Mouse (Mus musculus): ENCODE measurements around the gene Kctd17. TPM values are rescaled to one million over a fixed set of nuclear protein-coding genes. Genes with fewer than 3 reads are reported as not detected.

Kctd17 gene
- polyA plus RNA-seq, 1 experiment from 2014 or later = 41.5 TPM

GRCm38 (mm10) chr15:78438505-78438904 lies 10.1 kb downstream of the Kctd17 start:
- H3K4me1 ChIP-seq (ENCODE audit: insufficient read depth, low read length) = peaks cover 34% of the 10 kb centered on the region
- H3K36me3 ChIP-seq (ENCODE audit: insufficient read depth, low read length) = peaks cover 8% of the 10 kb centered on the region; the same call in 1 of the 2 replicates
- H3K9me3 ChIP-seq (ENCODE audit: low read length) = no peaks in the 10 kb centered on the region
- no peak overlapping the region for H3K27ac ChIP-seq (ENCODE audit: low read length)
- H3K27me3 ChIP-seq (ENCODE audit: insufficient read depth, low read length) = no peaks in the 10 kb centered on the region
- WGBS = 47% methylated on average over 8 of the region's 8 CpGs
- no peak overlapping the region for H3K4me3 ChIP-seq (ENCODE audit: low read length)
- no peak overlapping the region for H3K4me2 ChIP-seq (replicated peaks; ENCODE audit: low read depth, low read length)
- H3K9ac ChIP-seq (replicated peaks; ENCODE audit: low read length) = no peak overlapping the region
- no peak for ATAC-seq (ENCODE audit: low FRiP score, low TSS enrichment)

- Histone ChIP-seq H3K4me2 (replicated peaks; ENCODE audit: low read depth, low read length) (no peak overlapping the region), H3K9me3 (ENCODE audit: low read length) (no peaks in the 10 kb centered on the region), H3K4me3 (ENCODE audit: low read length) (no peak overlapping the region), H3K4me1 (ENCODE audit: insufficient read depth, low read length) (peaks cover 39% of the 10 kb centered on the region), H3K27ac (ENCODE audit: low read length) (no peak overlapping the region), H3K36me3 (ENCODE audit: insufficient read depth, low read length) (peaks cover 7% of the 10 kb centered on the region; the same call in 1 of the 2 replicates), H3K9ac (replicated peaks; ENCODE audit: low read length) (no peak overlapping the region), H3K27me3 (ENCODE audit: insufficient read depth, low read length) (no peaks in the 10 kb centered on the region)
- WGBS = 79% methylated on average over 9 of the region's 9 CpGs
- no peak for ATAC-seq (ENCODE audit: low FRiP score, low TSS enrichment)
Observed at GRCm38 (mm10) chr15:78438973-78439372, 10.6 kb downstream of the Kctd17 start.

GRCm38 (mm10) chr15:78442231-78442630 lies 13.9 kb downstream of the Kctd17 start:
- no peak for ATAC-seq (ENCODE audit: low FRiP score, low TSS enrichment)
- WGBS = 91% methylated on average over 19 of the region's 19 CpGs

GRCm38 (mm10) chr15:78443857-78444256 lies 15.5 kb downstream of the Kctd17 start:
- ATAC-seq (ENCODE audit: low FRiP score, low TSS enrichment) = no peak

More at GRCm38 (mm10) chr15:78442231-78442630, 13.9 kb downstream of the Kctd17 start:
- H3K27ac ChIP-seq (ENCODE audit: low read length) = no peak overlapping the region
- peaks cover 18% of the 10 kb centered on the region for H3K4me1 ChIP-seq (ENCODE audit: insufficient read depth, low read length)
- H3K36me3 ChIP-seq (ENCODE audit: insufficient read depth, low read length) = no peaks in the 10 kb centered on the region
- no peaks in the 10 kb centered on the region for H3K9me3 ChIP-seq (ENCODE audit: low read length)
- H3K4me3 ChIP-seq (ENCODE audit: low read length) = no peak overlapping the region
- no peak overlapping the region for H3K9ac ChIP-seq (replicated peaks; ENCODE audit: low read length)
- no peak overlapping the region for H3K4me2 ChIP-seq (replicated peaks; ENCODE audit: low read depth, low read length)
- H3K27me3 ChIP-seq (ENCODE audit: insufficient read depth, low read length) = no peaks in the 10 kb centered on the region

GRCm38 (mm10) chr15:78447121-78447520 lies 18.8 kb downstream of the Kctd17 start:
- Histone ChIP-seq H3K9me3 (ENCODE audit: low read length) (no peaks in the 10 kb centered on the region), H3K27ac (ENCODE audit: low read length) (no peak overlapping the region; the same call in 1 of the 2 replicates), H3K36me3 (ENCODE audit: insufficient read depth, low read length) (no peaks in the 10 kb centered on the region), H3K4me2 (replicated peaks; ENCODE audit: low read depth, low read length) (no peak overlapping the region), H3K27me3 (ENCODE audit: insufficient read depth, low read length) (no peaks in the 10 kb centered on the region), H3K9ac (replicated peaks; ENCODE audit: low read length) (peak overlapping the region; percentile 45), H3K4me3 (ENCODE audit: low read length) (no peak overlapping the region), H3K4me1 (ENCODE audit: insufficient read depth, low read length) (peaks cover 13% of the 10 kb centered on the region)
- WGBS = 51% methylated on average over 7 of the region's 7 CpGs
- ATAC-seq (ENCODE audit: low FRiP score, low TSS enrichment) = no peak

More at GRCm38 (mm10) chr15:78443857-78444256, 15.5 kb downstream of the Kctd17 start:
- Histone ChIP-seq H3K36me3 (ENCODE audit: insufficient read depth, low read length) (no peaks in the 10 kb centered on the region), H3K9ac (replicated peaks; ENCODE audit: low read length) (0 out of 2 replicates have a peak overlapping the region, but pooled peaks have one; percentile 10), H3K4me3 (ENCODE audit: low read length) (no peak overlapping the region), H3K4me2 (replicated peaks; ENCODE audit: low read depth, low read length) (no peak overlapping the region), H3K4me1 (ENCODE audit: insufficient read depth, low read length) (peaks cover 8% of the 10 kb centered on the region), H3K27ac (ENCODE audit: low read length) (no peak overlapping the region), H3K9me3 (ENCODE audit: low read length) (no peaks in the 10 kb centered on the region), H3K27me3 (ENCODE audit: insufficient read depth, low read length) (no peaks in the 10 kb centered on the region)
- 31% methylated on average over 6 of the region's 6 CpGs for WGBS

GRCm38 (mm10) chr15:78447746-78448535 lies 19.6 kb downstream of the Kctd17 start:
- Histone ChIP-seq H3K4me3 (ENCODE audit: low read length) (peak overlapping the region; percentile 43), H3K27ac (ENCODE audit: low read length) (peak overlapping the region; percentile 95), H3K9ac (replicated peaks; ENCODE audit: low read length) (peak overlapping the region; percentile 72), H3K27me3 (ENCODE audit: insufficient read depth, low read length) (no peaks in the 10 kb centered on the region), H3K4me1 (ENCODE audit: insufficient read depth, low read length) (peaks cover 13% of the 10 kb centered on the region), H3K4me2 (replicated peaks; ENCODE audit: low read depth, low read length) (peak overlapping the region; percentile 82), H3K9me3 (ENCODE audit: low read length) (no peaks in the 10 kb centered on the region), H3K36me3 (ENCODE audit: insufficient read depth, low read length) (no peaks in the 10 kb centered on the region)
- ATAC-seq (ENCODE audit: low FRiP score, low TSS enrichment) = peak; percentile 63
- WGBS = under 1% methylated on average over 22 of the region's 22 CpGs

GRCm38 (mm10) chr15:78449131-78449530 lies 20.8 kb downstream of the Kctd17 start:
- H3K9me3 ChIP-seq (ENCODE audit: low read length) = no peaks in the 10 kb centered on the region
- no peak overlapping the region for H3K27ac ChIP-seq (ENCODE audit: low read length)
- H3K4me2 ChIP-seq (replicated peaks; ENCODE audit: low read depth, low read length) = no peak overlapping the region
- no peaks in the 10 kb centered on the region for H3K36me3 ChIP-seq (ENCODE audit: insufficient read depth, low read length)
- H3K9ac ChIP-seq (replicated peaks; ENCODE audit: low read length) = peak overlapping the region; percentile 6; the same call in 1 of the 2 replicates
- H3K27me3 ChIP-seq (ENCODE audit: insufficient read depth, low read length) = no peaks in the 10 kb centered on the region
- H3K4me3 ChIP-seq (ENCODE audit: low read length) = no peak overlapping the region
- no peak for ATAC-seq (ENCODE audit: low FRiP score, low TSS enrichment)
- WGBS = 72% methylated on average over 6 of the region's 6 CpGs
- H3K4me1 ChIP-seq (ENCODE audit: insufficient read depth, low read length) = 0 out of 2 replicates have a peak, but pooled peaks cover 5% of the 10 kb centered on the region

GRCm38 (mm10) chr15:78449694-78450418 lies 21.5 kb downstream of the Kctd17 start:
- Histone ChIP-seq H3K9me3 (ENCODE audit: low read length) (no peaks in the 10 kb centered on the region), H3K4me2 (replicated peaks; ENCODE audit: low read depth, low read length) (no peak overlapping the region), H3K4me1 (ENCODE audit: insufficient read depth, low read length) (0 out of 2 replicates have a peak, but pooled peaks cover 5% of the 10 kb centered on the region), H3K27me3 (ENCODE audit: insufficient read depth, low read length) (no peaks in the 10 kb centered on the region), H3K4me3 (ENCODE audit: low read length) (no peak overlapping the region), H3K9ac (replicated peaks; ENCODE audit: low read length) (no peak overlapping the region), H3K27ac (ENCODE audit: low read length) (no peak overlapping the region), H3K36me3 (ENCODE audit: insufficient read depth, low read length) (no peaks in the 10 kb centered on the region)
- ATAC-seq (ENCODE audit: low FRiP score, low TSS enrichment) = no peak
- WGBS = 39% methylated on average over 7 of the region's 7 CpGs

- no peaks in the 10 kb centered on the region for H3K9me3 ChIP-seq (ENCODE audit: low read length)
- no peaks in the 10 kb centered on the region for H3K27me3 ChIP-seq (ENCODE audit: insufficient read depth, low read length)
- H3K9ac ChIP-seq (replicated peaks; ENCODE audit: low read length) = no peak overlapping the region
- no peak overlapping the region for H3K27ac ChIP-seq (ENCODE audit: low read length)
- no peak overlapping the region for H3K4me2 ChIP-seq (replicated peaks; ENCODE audit: low read depth, low read length)
- 86% methylated on average over 6 of the region's 6 CpGs for WGBS
- H3K4me1 ChIP-seq (ENCODE audit: insufficient read depth, low read length) = 0 out of 2 replicates have a peak, but pooled peaks cover 5% of the 10 kb centered on the region
- no peak for ATAC-seq (ENCODE audit: low FRiP score, low TSS enrichment)
- no peaks in the 10 kb centered on the region for H3K36me3 ChIP-seq (ENCODE audit: insufficient read depth, low read length)
- H3K4me3 ChIP-seq (ENCODE audit: low read length) = no peak overlapping the region
Observed at GRCm38 (mm10) chr15:78450419-78450768, 22.0 kb downstream of the Kctd17 start.

All from kidney, embryonic 16.5 days (tissue).